25 mouse cellular contexts compared by ENCODE assay signal in genomic region chr8:65070996-65071395, GRCm38 (mm10). TPM values are rescaled to one million over a fixed set of nuclear protein-coding genes. Genes with fewer than 3 reads are reported as not detected.
"Had no signal": no experiment of that assay in that cellular context is flagged by ENCODE, and none has a peak within 500 bp of the region (broad histone marks: within the 10 kb centered on the region; RNA-seq: fewer than 3 reads in every experiment).

No protein-coding gene starts in this region.

- H3K36me3 ChIP-seq: neural tube, embryonic 13.5 days; neural tube, embryonic 15.5 days; stomach, embryonic 15.5 days had no signal

- H3K9me3 ChIP-seq: neural tube, embryonic 13.5 days; neural tube, embryonic 15.5 days; stomach, embryonic 15.5 days had no signal

- DNase-seq: retina, postnatal 1 day; right cerebral cortex, adult 18-20 months; right cerebral cortex, postnatal 14 days; right cerebral cortex, postnatal 25 days; right cerebral cortex, postnatal 4 days; spleen, adult 18-20 months; thymus, adult 18-20 months; thymus, adult 2 months; thymus, postnatal 14 days; thymus, postnatal 25 days; thymus, postnatal 36 days; thymus, postnatal 4 days had no signal

- H3K9ac ChIP-seq: neural tube, embryonic 13.5 days; neural tube, embryonic 15.5 days; stomach, embryonic 15.5 days had no signal

- H3K27ac ChIP-seq: neural tube, embryonic 13.5 days; neural tube, embryonic 15.5 days; stomach, embryonic 15.5 days; stomach, postnatal 0 days had no signal

- H3K4me3 ChIP-seq: neural tube, embryonic 13.5 days; neural tube, embryonic 15.5 days; stomach, embryonic 15.5 days had no signal

- H3K4me1 ChIP-seq: neural tube, embryonic 13.5 days; neural tube, embryonic 15.5 days; stomach, embryonic 15.5 days had no signal

- H3K27me3 ChIP-seq: neural tube, embryonic 13.5 days; neural tube, embryonic 15.5 days; stomach, embryonic 15.5 days had no signal

- H3K4me2 ChIP-seq: neural tube, embryonic 13.5 days; neural tube, embryonic 15.5 days; stomach, embryonic 15.5 days had no signal

RNA-seq across cellular contexts. Expression of gene Gm10663, which starts 3.8 kb away (rescaled TPM):
- total RNA-seq: neutrophil, adult 5-6 weeks had no signal
- polyA plus RNA-seq: neural tube, embryonic 13.5 days; neural tube, embryonic 14.5 days; neural tube, embryonic 15.5 days; small intestine, adult 2 months; spleen, adult 2 months; stomach, embryonic 14.5 days; stomach, embryonic 15.5 days; stomach, embryonic 16.5 days; stomach, postnatal 0 days; testis, adult 2 months; thymus, adult 2 months; thymus, postnatal 0 days; urinary bladder, adult 2 months had no signal

RNA-seq across cellular contexts. Expression of gene Apela, which starts 33.9 kb away (rescaled TPM):
- total RNA-seq: neutrophil, adult 5-6 weeks had no signal
- polyA plus RNA-seq: small intestine, adult 2 months; spleen, adult 2 months; testis, adult 2 months; thymus, postnatal 0 days had no signal

RNA-seq across cellular contexts. Expression of gene Trim60, which starts 52.6 kb away (rescaled TPM):
- total RNA-seq: neutrophil, adult 5-6 weeks had no signal
- polyA plus RNA-seq: neural tube, embryonic 13.5 days; neural tube, embryonic 14.5 days; neural tube, embryonic 15.5 days; small intestine, adult 2 months; spleen, adult 2 months; stomach, embryonic 14.5 days; stomach, embryonic 15.5 days; stomach, embryonic 16.5 days; stomach, postnatal 0 days; thymus, adult 2 months; thymus, postnatal 0 days; urinary bladder, adult 2 months had no signal

RNA-seq across cellular contexts. Expression of gene Trim61, which starts 52.7 kb away (rescaled TPM):
- total RNA-seq: neutrophil, adult 5-6 weeks had no signal
- polyA plus RNA-seq: neural tube, embryonic 13.5 days; small intestine, adult 2 months; spleen, adult 2 months; stomach, embryonic 14.5 days; stomach, embryonic 15.5 days; stomach, postnatal 0 days; testis, adult 2 months; thymus, adult 2 months; thymus, postnatal 0 days; urinary bladder, adult 2 months had no signal

RNA-seq across cellular contexts. Expression of gene BC030870, which starts 58.4 kb away (rescaled TPM):
- total RNA-seq: neutrophil, adult 5-6 weeks had no signal
- polyA plus RNA-seq: neural tube, embryonic 13.5 days; neural tube, embryonic 14.5 days; neural tube, embryonic 15.5 days; spleen, adult 2 months; testis, adult 2 months; thymus, adult 2 months; thymus, postnatal 0 days; urinary bladder, adult 2 months had no signal
